Mouse (Mus musculus) midbrain, embryonic 12.5 days (tissue): ENCODE measurements at regions not wholly inside any gene's neighbourhood (a gene's known extent, or its start where the extent isn't known, plus 50 kb on each side); places are given as distances from the start of the nearest gene placed in this dataset.

Experiments
- ATAC-seq: fragments of 200-750 bp; cut with Nextera tagmentation; 2 replicates; pipeline ENCODE4 v1.8.0; 2017; ENCODE audit warnings: low read depth, moderate TSS enrichment, moderate library complexity; ENCODE audit not compliant: low FRiP score
- H3K27ac ChIP-seq: fragments of 300-500 bp; sonication (generic); replicated peaks from 2 replicates; pipeline ENCODE4 v1.5.1; 2016; ENCODE audit warnings: mild to moderate bottlenecking
- H3K27me3 ChIP-seq: fragments of 300-500 bp; sonication (generic); 2 replicates; pipeline ENCODE4 v1.6.1; 2016; ENCODE audit warnings: mild to moderate bottlenecking
- H3K36me3 ChIP-seq: fragments of 300-500 bp; sonication (generic); 2 replicates; pipeline ENCODE4 v1.6.1; 2016
- H3K4me1 ChIP-seq: fragments of 300-500 bp; sonication (generic); 2 replicates; pipeline ENCODE4 v1.6.1; 2016
- H3K4me2 ChIP-seq: fragments of 300-500 bp; sonication (generic); replicated peaks from 2 replicates; pipeline ENCODE4 v1.6.1; 2016; ENCODE audit warnings: mild to moderate bottlenecking, moderate library complexity
- H3K4me3 ChIP-seq: fragments of 300-500 bp; sonication (generic); 2 replicates; pipeline ENCODE4 v1.5.1; 2016; ENCODE audit warnings: mild to moderate bottlenecking
- H3K9ac ChIP-seq: fragments of 300-500 bp; sonication (generic); replicated peaks from 2 replicates; pipeline ENCODE4 v1.6.1; 2016; ENCODE audit warnings: mild to moderate bottlenecking, moderate library complexity
- H3K9me3 ChIP-seq: fragments of 300-500 bp; sonication (generic); 2 replicates; pipeline ENCODE4 v1.6.1; 2016; ENCODE audit warnings: mild to moderate bottlenecking
- WGBS: fragments of 180-500 bp; shearing (Covaris S2); methylation state at CpG from one replicate; pipeline ENCODE4 v1.1.7; 2016; 5-methylcytosine and 5-hydroxymethylcytosine counted together

DNA sequence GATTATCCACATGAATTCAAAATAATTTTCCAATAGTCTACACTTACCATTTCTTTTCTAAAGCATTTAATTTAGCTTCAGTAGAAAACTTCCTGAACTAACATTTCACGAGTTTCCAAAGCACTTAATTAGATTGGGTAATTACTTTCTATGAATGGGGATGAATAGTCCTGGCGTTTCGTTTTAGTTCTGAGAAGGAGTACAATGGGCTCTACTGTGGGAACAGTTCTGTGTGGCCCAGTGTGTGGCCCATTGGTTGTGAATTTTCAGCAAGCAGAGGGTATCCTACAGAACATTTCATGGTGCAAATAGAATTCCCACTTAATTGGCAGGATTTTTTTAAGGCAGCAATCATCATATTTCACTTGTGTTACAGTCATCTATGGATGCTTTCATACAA is 95.5 kb downstream of the 1700017N19Rik start:
- 16% methylated on average over 3 of the region's 3 CpGs for WGBS

DNA sequence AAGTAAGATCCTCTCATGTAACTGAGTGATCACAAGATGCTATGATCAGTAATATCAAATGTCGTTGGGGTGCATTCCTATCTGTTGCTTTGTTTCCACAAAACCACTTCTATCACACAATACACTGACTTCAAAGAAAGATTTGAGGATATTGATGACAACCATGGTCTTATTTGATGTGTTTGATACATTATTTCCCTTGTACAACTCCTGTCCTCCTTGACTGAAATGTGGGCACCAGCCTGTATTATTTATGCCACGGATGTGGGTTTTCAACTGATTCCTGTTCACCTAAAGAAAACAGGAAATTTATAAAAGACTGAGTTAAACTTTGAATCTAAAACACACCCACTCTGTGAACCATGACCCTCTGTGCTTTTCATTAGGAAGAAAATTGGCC is 105.7 kb downstream of the 1700017N19Rik start:
- no peak overlapping the region for H3K9ac ChIP-seq
- no peak overlapping the region for H3K4me3 ChIP-seq
- no peak overlapping the region for H3K27ac ChIP-seq
- 91% methylated on average over 2 of the region's 2 CpGs for WGBS
- no peak for ATAC-seq
- no peaks in the 10 kb centered on the region for H3K27me3 ChIP-seq
- no peaks in the 10 kb centered on the region for H3K9me3 ChIP-seq
- H3K4me1 ChIP-seq = no peaks in the 10 kb centered on the region
- no peaks in the 10 kb centered on the region for H3K36me3 ChIP-seq
- no peak overlapping the region for H3K4me2 ChIP-seq

More for the DNA sequence above, 95.5 kb downstream of the 1700017N19Rik start:
- Histone ChIP-seq H3K4me2 (no peak overlapping the region), H3K9ac (no peak overlapping the region), H3K27ac (no peak overlapping the region), H3K4me1 (no peaks in the 10 kb centered on the region), H3K9me3 (no peaks in the 10 kb centered on the region), H3K36me3 (no peaks in the 10 kb centered on the region), H3K4me3 (no peak overlapping the region), H3K27me3 (no peaks in the 10 kb centered on the region)
- no peak for ATAC-seq

DNA sequence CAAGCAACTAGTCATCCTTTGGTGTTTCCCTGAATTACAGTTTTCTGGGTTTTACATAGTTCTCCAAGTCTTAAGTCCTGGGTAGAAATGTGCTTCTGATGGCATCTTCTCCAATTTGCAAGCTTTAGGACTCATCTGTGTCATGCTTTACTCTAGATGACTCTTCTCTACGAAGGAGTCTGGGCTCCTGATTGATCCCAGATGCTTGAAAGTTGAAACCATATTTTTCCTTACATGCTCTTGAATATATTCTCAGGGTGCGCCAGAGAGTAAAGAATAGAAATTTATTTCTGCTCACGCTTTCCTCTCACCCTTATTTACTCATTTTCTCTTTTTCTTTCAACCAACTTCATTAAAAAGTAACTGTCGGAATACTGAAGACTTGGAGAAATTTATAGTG is 108.9 kb downstream of the 1700017N19Rik start:
- no peak overlapping the region for H3K27ac ChIP-seq
- H3K4me1 ChIP-seq = no peaks in the 10 kb centered on the region
- H3K27me3 ChIP-seq = no peaks in the 10 kb centered on the region
- H3K9ac ChIP-seq = no peak overlapping the region
- no peak overlapping the region for H3K4me2 ChIP-seq
- 81% methylated on average over 4 of the region's 4 CpGs for WGBS
- H3K4me3 ChIP-seq = no peak overlapping the region
- no peaks in the 10 kb centered on the region for H3K9me3 ChIP-seq
- no peak for ATAC-seq
- H3K36me3 ChIP-seq = no peaks in the 10 kb centered on the region

DNA sequence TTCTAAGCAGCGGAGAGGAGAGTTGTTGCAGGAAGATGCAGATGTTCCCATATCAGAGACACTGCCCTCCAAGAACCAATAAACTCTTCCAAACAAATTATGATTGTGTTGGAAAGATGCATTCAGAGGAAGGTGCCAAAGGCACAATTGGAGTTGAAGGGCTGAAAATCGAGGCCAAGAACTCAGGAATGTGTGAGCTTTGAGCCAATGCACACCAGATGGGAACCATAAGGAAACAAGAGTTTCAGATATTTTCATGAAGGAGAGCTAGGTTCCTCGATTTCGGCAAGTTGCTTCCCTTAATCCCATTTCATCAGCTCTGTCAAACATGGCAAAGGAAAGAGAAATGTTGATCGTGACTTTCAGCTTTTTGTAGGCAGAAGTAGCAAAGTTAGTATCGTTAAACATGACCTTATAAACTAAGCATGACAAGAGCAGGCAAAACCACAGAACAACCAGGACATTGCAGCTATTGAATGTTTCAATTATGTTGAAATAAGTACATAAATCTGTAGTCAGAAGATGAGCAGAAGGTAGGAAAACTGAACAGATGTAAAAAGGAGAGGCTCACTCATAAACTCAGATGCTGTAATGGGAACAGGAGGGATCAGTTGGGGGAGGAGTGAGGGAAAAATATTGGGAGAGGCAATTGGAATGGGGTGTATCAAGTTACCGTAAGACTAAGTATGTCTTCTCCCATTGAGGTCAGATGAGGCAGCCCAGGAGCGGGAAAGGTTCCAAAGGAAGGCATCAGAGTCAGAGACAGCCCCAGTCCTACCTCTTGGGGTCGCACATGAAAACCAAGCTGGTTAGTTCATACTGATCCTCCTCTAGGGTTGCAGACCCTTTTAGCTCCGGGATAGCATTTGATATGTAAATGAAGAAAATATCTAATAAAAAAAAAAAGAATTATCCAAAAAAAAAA is 110.3 kb downstream of the 1700017N19Rik start:
- Histone ChIP-seq H3K27ac (no peak overlapping the region), H3K36me3 (no peaks in the 10 kb centered on the region), H3K4me1 (no peaks in the 10 kb centered on the region), H3K4me3 (no peak overlapping the region), H3K9ac (no peak overlapping the region), H3K27me3 (no peaks in the 10 kb centered on the region), H3K9me3 (no peaks in the 10 kb centered on the region), H3K4me2 (no peak overlapping the region)
- ATAC-seq = no peak
- WGBS = 88% methylated on average over 10 of the region's 10 CpGs

DNA sequence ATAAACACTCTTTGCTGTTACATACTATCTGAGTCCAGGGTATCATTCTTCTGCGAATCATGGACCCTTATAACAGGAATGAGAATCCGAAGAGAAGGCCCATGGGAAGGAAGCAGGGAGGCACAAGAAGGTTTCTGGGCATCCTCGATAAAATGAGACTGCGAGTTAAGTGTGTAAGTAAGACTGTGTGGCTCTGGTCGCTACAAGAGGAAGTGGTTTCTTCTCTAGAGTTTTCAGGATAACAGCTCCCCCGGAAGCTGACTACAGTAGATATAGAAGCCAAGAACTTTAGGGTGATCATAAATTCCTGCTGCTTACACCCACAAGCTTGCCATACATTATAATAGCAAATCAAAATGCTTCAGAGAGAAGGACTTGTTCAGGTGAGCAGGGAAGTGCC is 111.7 kb downstream of the 1700017N19Rik start:
- Histone ChIP-seq H3K4me3 (no peak overlapping the region), H3K9me3 (no peaks in the 10 kb centered on the region), H3K9ac (no peak overlapping the region), H3K4me1 (no peaks in the 10 kb centered on the region), H3K36me3 (no peaks in the 10 kb centered on the region), H3K4me2 (no peak overlapping the region), H3K27ac (no peak overlapping the region), H3K27me3 (no peaks in the 10 kb centered on the region)
- WGBS = 91% methylated on average over 6 of the region's 6 CpGs
- no peak for ATAC-seq

DNA sequence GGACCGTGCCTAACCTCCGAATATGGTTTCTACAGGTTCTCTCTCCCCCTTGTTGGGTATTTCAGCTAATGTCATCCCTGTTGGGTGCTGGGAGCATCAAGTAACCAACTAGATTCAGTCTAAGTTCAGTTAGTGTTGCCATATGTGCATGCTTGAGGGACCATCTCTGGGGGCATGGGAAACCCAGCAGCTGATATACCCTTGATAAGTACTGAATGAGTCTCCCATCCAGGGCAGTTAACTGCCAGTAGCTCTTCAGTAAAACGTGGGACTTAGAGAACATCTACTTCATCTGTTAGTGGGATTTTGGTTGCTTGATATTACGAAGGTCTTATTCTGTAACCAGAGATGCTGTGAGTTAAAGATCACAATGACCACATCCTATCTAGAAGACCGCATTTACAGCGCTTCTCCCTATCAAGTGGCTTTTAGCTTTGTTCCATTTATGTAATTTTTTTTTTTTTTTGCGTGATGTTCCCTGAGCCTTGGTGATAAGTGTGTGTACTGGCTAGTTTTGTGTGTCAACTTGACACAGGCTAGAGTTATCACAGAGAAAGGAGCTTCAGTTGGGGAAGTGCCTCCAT is 125.9 kb downstream of the 1700017N19Rik start:
- H3K36me3 ChIP-seq = no peaks in the 10 kb centered on the region
- H3K4me1 ChIP-seq = no peaks in the 10 kb centered on the region
- H3K27ac ChIP-seq = no peak overlapping the region
- no peak overlapping the region for H3K9ac ChIP-seq
- 89% methylated on average over 7 of the region's 7 CpGs for WGBS
- H3K4me3 ChIP-seq = no peak overlapping the region
- H3K4me2 ChIP-seq = no peak overlapping the region
- ATAC-seq = no peak
- H3K27me3 ChIP-seq = no peaks in the 10 kb centered on the region
- no peaks in the 10 kb centered on the region for H3K9me3 ChIP-seq

DNA sequence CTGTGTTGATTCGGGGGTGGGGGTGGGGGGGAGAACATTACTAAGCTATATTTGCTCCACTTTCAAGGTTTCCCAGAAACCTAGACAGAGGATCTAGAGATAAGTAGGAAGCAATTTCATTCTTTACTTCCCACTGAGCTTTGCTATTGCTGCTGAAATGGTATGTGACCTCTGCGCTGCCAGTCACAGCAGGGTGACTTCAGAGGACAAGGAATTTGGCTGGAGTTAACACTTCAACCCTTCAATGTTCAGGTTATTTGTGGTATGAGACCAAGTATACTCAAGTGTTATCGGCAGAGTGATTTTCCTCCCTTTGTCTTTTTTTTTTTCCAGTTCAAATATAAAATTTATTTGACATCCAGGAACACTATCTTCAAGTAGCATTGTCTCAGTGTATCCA is 128.3 kb downstream of the 1700017N19Rik start:
- H3K9ac ChIP-seq = no peak overlapping the region
- H3K27me3 ChIP-seq = no peaks in the 10 kb centered on the region
- H3K36me3 ChIP-seq = no peaks in the 10 kb centered on the region
- no peak for ATAC-seq
- no peaks in the 10 kb centered on the region for H3K9me3 ChIP-seq
- WGBS = 16% methylated on average over 3 of the region's 3 CpGs
- no peak overlapping the region for H3K27ac ChIP-seq
- no peaks in the 10 kb centered on the region for H3K4me1 ChIP-seq
- H3K4me3 ChIP-seq = no peak overlapping the region
- H3K4me2 ChIP-seq = no peak overlapping the region

DNA sequence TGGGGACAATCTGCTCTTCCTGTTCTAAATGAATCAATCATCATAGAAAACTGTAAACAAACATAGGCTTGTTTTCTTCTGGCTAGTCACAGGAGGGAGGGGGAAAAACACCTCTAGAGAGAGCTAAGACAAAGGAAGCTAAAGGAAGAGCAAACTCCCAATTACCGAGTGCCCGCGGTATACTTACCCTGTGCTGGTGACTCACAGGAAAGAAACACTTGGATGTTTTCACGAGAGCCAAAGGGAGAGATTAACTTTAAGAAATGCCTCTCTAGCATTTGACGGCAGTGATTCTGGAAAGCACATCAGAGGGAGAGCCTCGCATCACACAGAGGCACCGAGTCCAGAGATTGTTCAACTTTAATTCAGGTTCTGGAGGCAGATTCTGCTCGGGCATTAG is 151.0 kb downstream of the 1700017N19Rik start:
- WGBS = 52% methylated on average over 8 of the region's 8 CpGs
- Histone ChIP-seq H3K9ac (no peak overlapping the region), H3K27ac (no peak overlapping the region), H3K4me3 (no peak overlapping the region), H3K4me1 (no peaks in the 10 kb centered on the region; the same call in 1 of the 2 replicates), H3K9me3 (no peaks in the 10 kb centered on the region), H3K4me2 (no peak overlapping the region), H3K36me3 (no peaks in the 10 kb centered on the region), H3K27me3 (no peaks in the 10 kb centered on the region)
- no peak for ATAC-seq

DNA sequence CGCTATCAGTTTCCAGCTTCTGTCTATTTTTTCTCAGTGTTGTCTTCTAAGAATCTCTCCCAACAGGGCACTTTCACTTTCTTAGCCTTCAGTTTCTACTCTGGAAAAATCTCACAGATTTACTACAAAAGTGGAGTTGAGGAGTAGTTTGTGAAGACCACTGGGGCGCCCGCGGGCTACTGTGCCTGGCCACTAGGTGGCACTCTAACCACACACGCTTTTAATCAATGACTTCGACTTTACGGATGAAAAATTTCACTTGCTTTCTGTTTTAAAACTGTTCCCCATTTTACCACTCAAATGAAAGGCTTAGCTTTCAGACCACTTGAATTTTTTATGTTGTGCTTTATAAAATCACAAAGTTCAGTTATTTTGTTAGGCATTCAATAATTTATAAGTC is 151.8 kb downstream of the 1700017N19Rik start:
- H3K9me3 ChIP-seq = no peaks in the 10 kb centered on the region
- H3K4me2 ChIP-seq = no peak overlapping the region
- H3K4me3 ChIP-seq = no peak overlapping the region
- no peaks in the 10 kb centered on the region for H3K27me3 ChIP-seq
- H3K9ac ChIP-seq = no peak overlapping the region
- no peaks in the 10 kb centered on the region; the same call in 1 of the 2 replicates for H3K4me1 ChIP-seq
- WGBS = 11% methylated on average over 7 of the region's 7 CpGs
- no peak overlapping the region for H3K27ac ChIP-seq
- peak; percentile 48; the same call in 1 of the 2 replicates for ATAC-seq
- no peaks in the 10 kb centered on the region for H3K36me3 ChIP-seq

DNA sequence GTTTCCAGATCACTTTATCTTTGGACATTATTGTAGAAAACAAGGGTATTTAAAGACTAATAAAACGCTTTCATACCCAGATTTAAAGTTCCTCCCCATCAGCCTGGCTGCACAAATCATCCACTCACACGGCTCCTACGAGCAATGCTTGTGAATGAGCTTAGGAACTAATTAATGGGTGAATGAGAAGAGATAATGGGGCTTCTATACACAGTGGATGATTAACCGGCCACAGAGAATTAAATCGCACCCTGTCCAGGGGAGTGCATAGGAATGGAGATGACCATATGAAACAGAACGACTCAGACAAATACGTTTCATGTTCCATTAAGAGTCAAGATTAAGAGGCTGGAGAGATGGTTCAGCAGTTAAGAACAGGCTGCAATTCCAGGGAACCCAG is 155.9 kb downstream of the 1700017N19Rik start:
- Histone ChIP-seq H3K4me1 (no peaks in the 10 kb centered on the region; the same call in 1 of the 2 replicates), H3K9me3 (no peaks in the 10 kb centered on the region), H3K27ac (no peak overlapping the region), H3K9ac (no peak overlapping the region), H3K4me2 (no peak overlapping the region), H3K4me3 (no peak overlapping the region), H3K36me3 (no peaks in the 10 kb centered on the region), H3K27me3 (no peaks in the 10 kb centered on the region)
- no peak for ATAC-seq
- WGBS = 46% methylated on average over 7 of the region's 7 CpGs

DNA sequence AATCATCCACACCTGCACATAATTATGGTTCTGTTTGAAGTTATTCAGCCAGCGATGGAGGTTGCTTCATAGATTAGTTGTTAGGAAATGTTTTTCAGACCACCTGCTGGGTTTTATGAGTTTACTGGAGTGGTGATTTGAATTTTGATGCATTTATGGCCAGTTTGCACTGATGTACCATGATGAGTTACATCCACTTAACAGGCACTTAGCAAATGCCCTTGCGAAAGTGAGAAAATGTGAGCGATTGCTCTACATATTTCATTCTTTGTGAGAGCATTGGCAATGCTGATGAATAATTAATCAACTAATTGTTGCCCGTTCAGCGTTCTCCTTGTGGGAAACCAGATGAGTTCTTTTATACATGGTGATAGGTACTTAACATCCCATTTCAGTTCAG is 164.7 kb downstream of the 1700017N19Rik start:
- 57% methylated on average over 5 of the region's 5 CpGs for WGBS
- H3K27ac ChIP-seq = no peak overlapping the region
- H3K36me3 ChIP-seq = no peaks in the 10 kb centered on the region
- no peak overlapping the region for H3K4me3 ChIP-seq
- no peak for ATAC-seq
- H3K27me3 ChIP-seq = no peaks in the 10 kb centered on the region
- H3K4me2 ChIP-seq = no peak overlapping the region
- H3K4me1 ChIP-seq = 0 out of 2 replicates have a peak, but pooled peaks cover 3% of the 10 kb centered on the region
- H3K9ac ChIP-seq = no peak overlapping the region
- no peaks in the 10 kb centered on the region for H3K9me3 ChIP-seq

DNA sequence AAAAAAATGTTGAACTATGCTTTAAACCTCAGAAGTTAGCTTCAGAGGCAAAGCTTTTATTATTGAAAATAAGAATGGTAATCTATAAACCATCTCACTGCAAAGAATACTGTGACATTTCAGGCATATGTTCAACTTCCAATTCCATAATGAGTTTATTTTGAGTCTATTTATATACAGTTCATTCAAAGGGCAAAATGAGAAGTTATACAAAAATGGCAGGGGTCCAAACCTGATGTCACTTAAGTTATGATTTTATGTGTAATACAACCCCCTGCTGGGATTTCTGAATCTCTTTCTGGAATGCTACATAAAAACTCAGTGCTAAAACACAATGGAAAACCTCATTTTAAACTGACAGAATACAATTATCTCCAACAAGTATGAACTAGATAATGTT is 184.0 kb downstream of the 1700017N19Rik start:
- Histone ChIP-seq H3K4me1 (no peaks in the 10 kb centered on the region), H3K4me2 (no peak overlapping the region)
- no peak for ATAC-seq

More for the DNA sequence above, 184.0 kb downstream of the 1700017N19Rik start:
- no peaks in the 10 kb centered on the region for H3K36me3 ChIP-seq
- no peak overlapping the region for H3K4me3 ChIP-seq
- no peaks in the 10 kb centered on the region for H3K9me3 ChIP-seq
- no peak overlapping the region for H3K27ac ChIP-seq
- no peak overlapping the region for H3K9ac ChIP-seq
- no peaks in the 10 kb centered on the region for H3K27me3 ChIP-seq
